Mouse (Mus musculus) kidney, postnatal 14 days (tissue): ENCODE measurements at regions not wholly inside any gene's neighbourhood (a gene's known extent, or its start where the extent isn't known, plus 50 kb on each side); places are given as distances from the start of the nearest gene placed in this dataset.
"Not testable (repeated sequence)": the region's sequence is repeated elsewhere in the genome, so short reads cannot be mapped to it uniquely, and the experiment has no call there.

Source experiments
- DNase-seq: peaks from one replicate; pipeline ENCODE4 v3.0.0; 2022; ENCODE audit warnings: mixed read lengths

DNA sequence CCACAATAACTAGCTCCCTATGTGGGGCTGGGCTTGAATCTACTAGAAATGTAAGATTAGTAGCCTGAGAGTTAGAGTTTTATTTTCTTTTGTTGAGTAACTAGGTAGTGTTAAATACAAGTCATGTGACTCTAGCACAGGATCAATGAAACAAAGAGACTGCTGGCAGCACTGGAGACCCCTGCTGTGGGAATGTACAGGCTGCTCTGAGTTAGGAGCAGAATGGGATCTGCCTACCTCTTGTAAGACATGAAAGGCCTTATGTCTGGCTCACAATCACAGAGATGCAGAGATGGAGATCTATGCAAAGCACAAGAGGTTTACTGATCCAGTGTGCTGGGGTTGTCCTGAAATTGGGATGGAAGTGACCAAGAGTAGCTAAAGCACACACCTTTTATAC is 193.9 kb upstream of the Kcnmb2 start:
- not testable (repeated sequence) for DNase-seq

- DNase-seq, result no peak
Measured at GRCm38 (mm10) chr3:31741289-31741688, 161.0 kb upstream of the Kcnmb2 start.

DNA sequence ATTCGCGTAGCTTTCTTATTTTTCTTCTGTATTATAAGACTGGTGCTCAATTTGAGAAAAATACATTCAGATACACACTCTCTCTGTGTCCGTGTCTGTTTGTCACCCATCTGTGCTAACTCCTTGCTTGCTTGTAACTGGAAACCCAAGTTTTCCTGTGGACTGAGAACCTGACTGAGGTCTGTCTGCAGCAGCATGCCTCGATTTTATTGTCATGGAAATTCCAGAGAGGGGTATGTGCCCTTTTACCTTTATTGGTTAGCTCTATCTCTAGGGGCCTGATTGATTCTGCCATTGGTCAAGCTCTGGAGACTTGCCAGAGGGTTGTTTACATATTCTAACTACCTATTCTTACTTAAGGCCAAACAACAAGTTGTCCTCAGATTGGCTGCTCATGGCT is 146.4 kb upstream of the Kcnmb2 start:
- DNase-seq, result no peak

DNA sequence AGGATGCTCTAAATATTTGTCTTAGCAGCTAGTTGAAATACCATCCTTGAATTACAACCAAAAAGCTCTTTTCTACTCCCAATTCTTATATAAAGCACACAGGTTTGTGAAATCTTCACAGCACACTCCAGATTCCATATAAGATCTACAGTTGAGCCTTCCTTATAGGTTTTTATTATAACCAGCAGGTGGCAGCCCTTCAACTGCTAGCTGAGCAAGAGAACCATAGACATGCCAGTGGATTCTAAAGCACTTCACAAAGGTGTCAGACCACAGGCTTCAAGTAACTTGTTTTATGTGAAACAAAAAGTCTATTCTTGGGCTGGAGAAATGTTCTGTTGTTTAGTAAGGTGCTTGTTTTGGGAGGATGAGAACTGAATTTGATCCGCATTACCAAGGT is 133.1 kb upstream of the Kcnmb2 start:
- DNase-seq, result peak; percentile 4

- DNase-seq, result peak; percentile 38
Measured at GRCm38 (mm10) chr3:31790342-31790970, 111.9 kb upstream of the Kcnmb2 start.

- DNase-seq, result no peak
Measured at GRCm38 (mm10) chr3:31793466-31794040, 108.8 kb upstream of the Kcnmb2 start.

- no peak for DNase-seq
Measured at GRCm38 (mm10) chr3:31796621-31797020, 105.7 kb upstream of the Kcnmb2 start.

DNA sequence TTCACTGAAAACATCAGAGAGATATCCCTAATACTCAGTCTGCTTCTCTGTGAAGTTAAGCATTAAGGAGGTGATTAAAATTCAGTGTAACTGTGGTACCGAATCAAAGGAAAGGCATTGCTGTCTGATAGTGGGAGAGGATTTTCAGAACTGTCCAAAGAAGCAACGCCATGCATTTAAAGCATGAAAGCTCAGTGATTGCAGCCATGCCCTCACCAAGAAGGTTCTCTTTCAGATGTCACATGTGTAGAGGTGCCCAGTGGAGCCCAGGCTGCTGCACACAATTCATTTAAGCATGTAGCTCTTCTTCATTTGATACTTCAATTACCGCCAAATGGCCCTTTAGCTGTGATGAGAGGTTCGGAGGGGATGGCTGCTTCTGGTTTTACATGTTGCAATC is 103.1 kb upstream of the Kcnmb2 start:
- DNase-seq, result no peak

DNA sequence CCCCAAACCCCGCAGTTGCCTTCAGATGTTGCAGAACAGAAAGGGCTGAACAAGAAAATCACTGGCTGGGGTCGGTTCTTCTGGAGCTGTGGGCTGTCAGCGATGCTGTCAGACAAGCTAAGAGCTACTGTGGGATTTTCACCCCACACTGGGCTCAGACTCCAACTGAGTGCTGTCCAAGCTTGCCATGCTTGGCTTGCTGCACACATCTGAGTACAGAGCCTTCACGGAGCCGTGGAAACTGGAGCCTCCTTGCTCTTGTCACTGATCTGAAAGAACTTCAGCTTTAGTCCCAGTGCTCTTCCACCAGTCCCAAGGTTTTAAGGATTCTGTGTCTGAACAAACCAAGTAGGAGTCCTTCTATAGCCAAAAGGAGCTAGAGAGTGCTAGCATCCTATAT is 98.3 kb upstream of the Kcnmb2 start:
- no peak for DNase-seq

- DNase-seq, result no peak
Measured at GRCm38 (mm10) chr3:31807741-31808140, 94.6 kb upstream of the Kcnmb2 start.

- DNase-seq, result not testable (repeated sequence)
Measured at GRCm38 (mm10) chr3:31809131-31809530, 93.2 kb upstream of the Kcnmb2 start.

DNA sequence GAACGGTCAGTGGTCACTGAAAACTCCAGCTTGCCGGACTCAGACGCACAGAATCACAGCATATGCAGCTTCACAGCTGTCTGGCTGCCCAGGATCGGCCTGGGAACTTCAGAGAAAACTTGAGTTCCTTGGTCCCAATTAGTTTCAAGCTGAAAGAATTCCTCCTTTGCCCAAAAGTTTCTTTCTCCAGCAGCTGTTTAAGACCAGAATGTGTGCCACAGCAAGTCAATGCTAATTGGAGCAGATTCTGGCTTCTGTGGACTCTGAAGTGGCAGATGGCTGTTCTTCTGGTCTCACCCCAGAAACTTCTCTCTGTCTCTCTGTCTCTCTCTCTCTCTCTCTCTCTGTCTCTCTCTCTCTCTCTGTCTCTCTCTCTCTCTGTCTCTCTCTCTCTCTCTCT is 91.1 kb upstream of the Kcnmb2 start:
- no peak for DNase-seq

DNA sequence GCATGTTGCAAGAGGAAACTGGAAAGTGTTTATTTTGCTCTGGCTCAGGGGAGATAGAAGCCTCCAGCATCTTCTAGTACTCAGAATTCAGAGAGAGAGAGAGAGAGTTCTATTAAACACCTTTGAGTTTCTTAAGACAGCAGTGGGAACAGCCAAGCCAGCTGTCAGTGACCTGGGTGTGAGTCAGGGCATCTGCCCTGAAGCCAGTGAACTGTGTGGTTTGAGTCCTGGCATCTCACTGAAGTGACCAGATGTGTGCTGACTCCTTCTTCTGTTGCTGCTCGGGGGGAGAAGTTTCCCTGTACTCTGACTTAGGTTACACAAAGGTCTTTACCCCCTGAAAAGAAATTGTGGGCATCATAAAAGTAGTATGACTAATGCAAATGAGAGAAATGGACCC is 70.4 kb upstream of the Kcnmb2 start:
- no peak for DNase-seq

GRCm38 (mm10) chr3:31841253-31841652 is 61.1 kb upstream of the Kcnmb2 start:
- no peak for DNase-seq

DNA sequence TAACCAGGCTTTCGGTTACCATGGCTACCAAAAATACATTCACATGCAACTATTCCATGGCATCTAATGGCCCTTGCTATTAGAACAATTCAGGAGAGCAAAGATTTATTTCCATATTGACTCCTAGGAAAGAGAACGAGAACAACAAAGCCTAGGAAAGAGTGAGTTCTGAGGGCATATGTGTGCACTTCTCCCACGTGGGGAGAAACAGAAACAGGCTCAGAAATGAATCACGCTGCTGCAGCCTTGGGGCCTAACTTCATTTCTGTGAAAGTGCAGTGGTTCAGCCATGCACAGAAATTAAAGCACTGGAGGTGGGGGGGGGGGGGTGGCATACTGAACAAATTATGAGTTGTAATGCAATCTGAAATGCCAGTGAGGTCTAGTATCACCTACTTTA is 55.2 kb upstream of the Kcnmb2 start:
- no peak for DNase-seq
